Mouse (Mus musculus) hindbrain, embryonic 15.5 days (tissue): ENCODE measurements around the gene Ero1l. TPM values are rescaled to one million over a fixed set of nuclear protein-coding genes. Genes with fewer than 3 reads are reported as not detected.
A peak's percentile ranks its signal among the peaks of the same experiment; 100 is the strongest.

Experiments used
- ATAC-seq: fragments of 200-750 bp; cut with Nextera tagmentation; 2 replicates; pipeline ENCODE4 v1.8.0; 2017; ENCODE audit warnings: low read depth, moderate number of reproducible peaks, moderate TSS enrichment; ENCODE audit not compliant: low FRiP score
- H3K27ac ChIP-seq: fragments of 300-500 bp; sonication (generic); replicated peaks from 2 replicates; pipeline ENCODE4 v1.5.1; 2015; ENCODE audit warnings: mild to moderate bottlenecking, inconsistent platforms
- H3K27me3 ChIP-seq: fragments of 300-500 bp; sonication (generic); 2 replicates; pipeline ENCODE4 v1.6.1; 2015; ENCODE audit warnings: control low read depth, inconsistent platforms
- H3K36me3 ChIP-seq: fragments of 300-500 bp; sonication (generic); 2 replicates; pipeline ENCODE4 v1.6.1; 2015; ENCODE audit warnings: control low read depth, inconsistent platforms
- H3K4me1 ChIP-seq: fragments of 300-500 bp; sonication (generic); replicated peaks from 2 replicates; pipeline ENCODE4 v1.6.1; 2015; ENCODE audit warnings: control low read depth, inconsistent platforms
- H3K4me2 ChIP-seq: fragments of 300-500 bp; sonication (generic); 2 replicates; pipeline ENCODE4 v1.6.1; 2015; ENCODE audit warnings: moderate library complexity, mild to moderate bottlenecking, inconsistent platforms
- H3K4me3 ChIP-seq: fragments of 300-500 bp; sonication (generic); 2 replicates; pipeline ENCODE4 v1.5.1; 2015; ENCODE audit warnings: mild to moderate bottlenecking, inconsistent platforms
- H3K9ac ChIP-seq: fragments of 300-500 bp; sonication (generic); 2 replicates; pipeline ENCODE4 v1.6.1; 2015; ENCODE audit warnings: inconsistent platforms
- H3K9me3 ChIP-seq: fragments of 300-500 bp; sonication (generic); 2 replicates; pipeline ENCODE4 v1.6.1; 2016; ENCODE audit warnings: control low read depth, inconsistent platforms
- WGBS: fragments of 180-500 bp; shearing (Covaris S2); methylation state at CpG from one replicate; pipeline ENCODE4 v1.1.7; 2015; 5-methylcytosine and 5-hydroxymethylcytosine counted together
- polyA plus RNA-seq: library from polyadenylated mRNA; unstranded; fragments of >200 nt; fragmentation: Nextera tagmentation; extraction: Ambion mirVana; gene quantifications from 2 replicates; pipeline ENCODE4 v1.2.1, GENCODE M21; 2015

The Ero1l gene
- polyA plus RNA-seq = 21.4 and 21.8 TPM in 2 replicates

DNA sequence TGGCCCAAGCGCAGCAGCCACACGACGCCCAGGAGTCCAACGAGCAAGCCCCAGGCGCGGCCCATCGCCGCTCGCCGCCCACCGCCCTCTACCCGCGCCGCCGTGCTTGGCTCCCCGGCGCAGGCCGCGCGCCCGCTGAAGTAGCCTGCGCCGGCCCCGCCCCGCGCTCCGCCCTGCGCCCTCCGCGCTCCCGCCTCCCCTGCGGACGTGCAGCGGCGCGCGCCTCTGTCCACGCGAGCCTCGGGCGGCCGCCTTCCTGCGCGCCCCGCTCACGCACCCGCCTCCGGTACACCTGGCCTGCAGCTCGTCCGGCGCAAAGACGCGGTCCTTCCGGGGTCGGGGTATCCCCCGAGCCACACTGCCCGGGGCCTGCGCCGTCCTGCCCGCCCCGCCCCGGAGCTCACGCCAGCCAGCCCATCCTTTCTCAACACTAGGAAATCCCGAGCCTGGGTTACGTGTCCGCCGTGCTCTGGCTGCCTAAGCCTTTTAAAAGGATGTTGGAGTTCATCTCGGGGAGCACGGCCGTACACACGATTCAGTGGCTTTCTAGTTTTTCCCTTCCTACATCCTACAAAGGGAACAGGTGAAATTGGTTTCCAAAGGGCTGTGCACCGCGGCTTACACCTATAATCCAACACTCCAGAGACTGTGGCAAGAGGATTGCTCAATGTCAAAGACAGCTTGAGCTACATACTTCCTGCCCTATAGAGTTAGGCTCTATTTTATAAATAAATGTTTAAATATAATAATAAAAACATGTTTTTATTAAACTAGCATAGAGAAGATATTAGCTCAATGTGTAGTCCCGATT is at the start of gene Ero1l:
Gene Ero1l, minus strand, starts transcription at position 346 of the 811 bp plus-strand sequence.
- 2% methylated on average over 40 of the region's 74 CpGs for WGBS
- H3K27ac ChIP-seq = peak within 1 kb of the TSS; percentile 97
- no peaks in the 10 kb centered on the region for H3K27me3 ChIP-seq
- H3K4me1 ChIP-seq = peaks cover 27% of the 10 kb centered on the region
- peak within 1 kb of the TSS; percentile 70 for H3K4me2 ChIP-seq
- peak within 1 kb of the TSS; percentile 81 for H3K4me3 ChIP-seq
- H3K36me3 ChIP-seq = no peaks in the 10 kb centered on the region
- H3K9ac ChIP-seq = peak within 1 kb of the TSS; percentile 95
- no peaks in the 10 kb centered on the region for H3K9me3 ChIP-seq
- ATAC-seq = peak; percentile 97

DNA sequence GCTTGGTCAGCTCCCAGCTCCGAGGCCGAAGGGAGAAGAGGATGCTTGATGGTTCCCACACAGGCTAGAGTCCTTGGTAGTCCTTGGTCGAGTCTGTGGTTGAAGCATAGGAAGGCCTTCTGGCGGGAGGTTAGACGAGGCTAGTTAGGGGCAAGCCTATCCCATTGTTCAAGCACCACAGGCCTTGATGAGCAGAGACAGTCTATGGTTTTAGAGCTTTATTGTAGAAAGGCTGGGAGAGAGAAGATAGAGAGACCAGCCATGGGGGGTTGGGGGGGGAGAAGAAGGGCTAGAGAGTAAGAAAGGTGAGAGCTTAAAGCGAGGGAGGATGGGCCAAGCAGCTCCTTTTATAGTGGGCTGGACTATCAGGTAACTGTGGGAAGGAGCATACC is 46.6 kb upstream of the Ero1l start:
- no peaks in the 10 kb centered on the region for H3K27me3 ChIP-seq
- peak overlapping the region; percentile 48; the same call in 1 of the 2 replicates for H3K27ac ChIP-seq
- H3K4me1 ChIP-seq = 0 out of 2 replicates have a peak, but pooled peaks cover 8% of the 10 kb centered on the region
- H3K9ac ChIP-seq = no peak overlapping the region
- WGBS = 87% methylated on average over 6 of the region's 6 CpGs
- no peaks in the 10 kb centered on the region for H3K9me3 ChIP-seq
- no peak overlapping the region for H3K4me3 ChIP-seq
- ATAC-seq = no peak
- H3K36me3 ChIP-seq = peaks cover 13% of the 10 kb centered on the region
- no peak overlapping the region for H3K4me2 ChIP-seq

DNA sequence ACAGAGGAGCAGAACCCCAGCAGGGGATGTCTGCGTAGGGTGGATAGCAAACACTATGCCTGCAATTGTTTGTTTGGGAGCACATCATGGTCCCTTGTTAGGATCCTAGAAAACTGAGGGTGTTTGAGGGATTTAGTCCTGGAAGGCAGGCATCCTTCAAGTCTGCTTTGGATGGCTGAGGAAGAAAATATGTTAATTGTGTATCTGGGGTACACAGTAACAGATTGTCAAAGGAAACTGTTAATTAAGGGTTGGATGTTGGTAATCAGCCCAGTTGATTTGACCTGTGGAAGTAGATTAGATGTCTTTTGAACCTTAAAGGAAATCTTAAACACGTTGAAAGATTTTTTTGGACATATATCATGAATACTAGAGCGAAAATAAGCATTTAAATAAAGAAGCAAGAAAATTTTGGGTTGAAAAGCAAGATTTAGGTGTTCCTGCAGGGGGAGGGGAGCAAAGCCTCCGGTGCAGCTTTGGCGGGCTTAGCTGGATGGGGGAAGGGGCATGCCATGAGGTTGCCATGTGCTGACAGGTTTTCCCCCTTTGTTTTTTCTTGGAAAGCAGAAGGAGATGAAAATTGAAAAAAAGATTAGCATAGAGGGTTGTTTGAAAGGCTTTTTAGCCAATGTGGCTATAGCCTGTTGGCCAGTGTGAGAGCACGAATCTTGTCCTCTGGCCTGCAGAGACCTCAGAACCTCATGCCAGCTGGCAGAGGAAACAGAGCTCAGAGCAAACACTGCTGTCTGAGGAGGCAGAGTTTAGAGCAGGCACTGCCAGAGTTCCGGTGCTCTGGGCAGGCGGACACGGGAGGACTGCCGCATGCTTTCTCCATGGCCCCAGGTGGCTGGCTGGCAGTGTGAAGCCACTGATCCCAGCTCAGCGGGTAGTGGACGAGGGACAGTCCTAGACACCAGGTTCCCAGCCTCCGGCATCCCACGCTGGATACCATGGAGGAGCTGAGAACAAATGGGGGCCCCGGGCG is 45.9 kb upstream of the Ero1l start:
- 0 out of 2 replicates have a peak, but pooled peaks cover 8% of the 10 kb centered on the region for H3K4me1 ChIP-seq
- WGBS = 71% methylated on average over 16 of the region's 16 CpGs
- H3K36me3 ChIP-seq = peaks cover 7% of the 10 kb centered on the region
- peak overlapping the region; percentile 48; the same call in 1 of the 2 replicates for H3K27ac ChIP-seq
- H3K9ac ChIP-seq = no peak overlapping the region
- H3K4me3 ChIP-seq = no peak overlapping the region
- no peak overlapping the region for H3K4me2 ChIP-seq
- H3K27me3 ChIP-seq = no peaks in the 10 kb centered on the region
- H3K9me3 ChIP-seq = no peaks in the 10 kb centered on the region
- ATAC-seq = peak; percentile 80; the same call in 1 of the 2 replicates

DNA sequence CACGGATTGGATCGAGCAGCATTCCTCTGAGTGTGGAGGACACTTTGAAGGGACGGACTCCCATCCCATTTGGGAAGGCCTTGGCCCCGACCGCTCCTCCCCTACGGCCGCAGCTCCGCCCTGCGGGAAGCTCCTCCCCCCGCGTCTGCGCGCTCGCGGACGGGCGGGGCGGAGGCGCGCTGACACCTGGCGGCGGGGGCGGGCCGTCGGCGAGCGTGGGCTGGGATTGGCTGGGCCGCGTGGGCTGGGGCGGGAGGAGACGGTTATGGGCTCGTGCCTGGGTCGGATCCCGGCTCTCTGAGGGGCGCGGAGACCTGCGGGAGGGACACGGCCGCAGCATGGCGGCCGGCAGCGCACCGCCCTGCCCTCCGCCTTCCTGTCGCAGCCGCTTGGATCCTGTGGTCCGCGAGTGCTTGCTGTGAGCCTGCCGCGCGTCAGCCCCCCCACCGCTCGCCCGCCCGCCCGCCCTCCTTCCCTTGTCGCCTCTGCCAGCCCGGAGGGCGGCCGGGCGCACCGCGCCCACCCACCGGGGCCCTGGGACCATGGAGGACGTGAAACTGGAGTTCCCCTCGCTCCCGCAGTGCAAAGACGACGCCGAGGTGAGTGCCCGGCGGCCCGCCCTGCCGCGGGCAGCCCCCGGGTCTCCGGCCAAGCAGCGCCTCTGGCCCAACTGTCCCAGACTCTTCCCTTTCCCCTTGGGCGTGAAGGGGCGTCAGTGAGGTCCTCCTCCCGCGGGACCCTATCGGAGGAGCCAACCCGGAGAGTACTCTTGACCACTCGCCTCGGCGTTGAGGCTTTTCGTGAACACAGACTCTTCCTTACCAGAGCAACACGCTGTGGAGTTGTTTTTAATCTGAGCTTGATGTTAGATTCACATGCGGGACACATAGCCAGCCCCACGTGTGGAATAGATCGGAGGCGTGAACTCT is 32.6 kb upstream of the Ero1l start, which contains the start of gene Styx:
Gene Styx, plus strand, starts transcription at position 163 of the 929 bp plus-strand sequence.
- Histone ChIP-seq H3K27me3 (no peaks in the 10 kb centered on the region), H3K27ac (peak within 1 kb of the TSS; percentile 79), H3K4me2 (peak within 1 kb of the TSS; percentile 74), H3K36me3 (peaks cover 19% of the 10 kb centered on the region), H3K9ac (peak within 1 kb of the TSS; percentile 72), H3K4me3 (peak within 1 kb of the TSS; percentile 88), H3K9me3 (no peaks in the 10 kb centered on the region), H3K4me1 (peaks cover 16% of the 10 kb centered on the region)
- WGBS = under 1% methylated on average over 51 of the region's 93 CpGs
- peak; percentile 99 for ATAC-seq

DNA sequence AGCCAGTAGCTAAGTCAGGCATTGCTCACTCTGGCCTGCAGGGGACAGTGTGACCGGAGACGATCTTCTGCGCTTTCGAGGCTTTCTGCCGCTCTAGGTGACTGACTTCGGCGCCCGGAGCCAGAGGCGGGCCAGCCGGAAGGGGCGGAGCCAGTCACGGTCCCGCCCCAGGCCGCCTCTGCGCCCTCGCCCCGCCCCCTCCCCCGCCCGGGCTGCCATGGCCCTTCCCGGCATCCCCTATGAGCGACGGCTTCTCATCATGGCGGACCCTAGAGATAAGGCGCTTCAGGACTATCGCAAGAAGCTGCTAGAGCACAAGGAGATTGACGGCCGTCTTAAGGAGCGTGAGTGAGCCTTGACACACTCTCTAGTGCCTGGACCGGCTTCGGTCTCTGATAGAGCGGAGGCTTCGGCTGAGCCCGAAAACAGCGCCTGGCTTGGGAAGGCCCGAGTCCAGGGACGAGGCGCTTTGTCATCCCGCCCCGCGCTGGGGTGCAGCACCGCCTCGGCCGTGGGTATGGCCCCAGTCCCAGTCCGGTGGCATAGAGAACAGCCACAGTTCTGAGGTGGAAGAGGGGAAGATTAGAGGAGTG is 11.1 kb upstream of the Ero1l start, which contains the start of gene Psmc6:
Gene Psmc6, plus strand, starts transcription at position 200 of the 593 bp plus-strand sequence.
- Histone ChIP-seq H3K9ac (peak within 1 kb of the TSS; percentile 81), H3K36me3 (peaks cover 28% of the 10 kb centered on the region), H3K4me1 (peaks cover 10% of the 10 kb centered on the region), H3K27ac (peak within 1 kb of the TSS; percentile 85), H3K9me3 (no peaks in the 10 kb centered on the region), H3K4me2 (peak within 1 kb of the TSS; percentile 70), H3K27me3 (no peaks in the 10 kb centered on the region), H3K4me3 (peak within 1 kb of the TSS; percentile 76)
- under 1% methylated on average over 43 of the region's 44 CpGs for WGBS
- ATAC-seq = peak; percentile 97

DNA sequence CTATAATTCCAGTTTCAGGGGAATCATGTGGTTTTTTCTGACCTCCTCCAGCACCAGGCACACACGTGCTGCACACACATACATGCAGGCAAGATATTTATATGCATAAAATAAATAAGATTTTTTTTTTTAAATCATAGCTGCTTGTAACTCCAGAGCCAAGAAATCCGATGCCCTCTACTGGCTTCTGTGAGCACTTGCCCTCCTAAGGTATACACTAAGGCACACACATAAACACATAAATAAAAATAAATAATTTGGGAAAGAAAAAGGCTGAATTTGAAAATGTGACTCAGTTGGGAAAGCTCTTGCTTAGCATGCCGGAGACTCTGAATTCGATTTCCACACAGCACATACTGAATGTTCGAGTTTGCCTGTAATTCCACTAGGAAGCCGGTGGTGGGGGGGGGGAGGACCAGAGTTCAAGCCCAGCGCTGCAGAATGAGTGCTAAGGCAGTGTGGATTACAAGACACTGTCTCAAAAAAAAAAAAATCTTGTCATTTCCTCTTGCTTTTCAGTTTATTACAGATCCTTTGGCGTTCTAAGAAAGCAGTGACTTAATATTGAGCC is 10.5 kb upstream of the Ero1l start:
- peak overlapping the region; percentile 85 for H3K27ac ChIP-seq
- peak overlapping the region; percentile 76 for H3K4me3 ChIP-seq
- no peaks in the 10 kb centered on the region for H3K27me3 ChIP-seq
- peaks cover 10% of the 10 kb centered on the region for H3K4me1 ChIP-seq
- 13% methylated on average over 8 of the region's 8 CpGs for WGBS
- ATAC-seq = peak; percentile 25
- H3K4me2 ChIP-seq = peak overlapping the region; percentile 70
- H3K9me3 ChIP-seq = no peaks in the 10 kb centered on the region
- peaks cover 25% of the 10 kb centered on the region for H3K36me3 ChIP-seq
- H3K9ac ChIP-seq = peak overlapping the region; percentile 81

DNA sequence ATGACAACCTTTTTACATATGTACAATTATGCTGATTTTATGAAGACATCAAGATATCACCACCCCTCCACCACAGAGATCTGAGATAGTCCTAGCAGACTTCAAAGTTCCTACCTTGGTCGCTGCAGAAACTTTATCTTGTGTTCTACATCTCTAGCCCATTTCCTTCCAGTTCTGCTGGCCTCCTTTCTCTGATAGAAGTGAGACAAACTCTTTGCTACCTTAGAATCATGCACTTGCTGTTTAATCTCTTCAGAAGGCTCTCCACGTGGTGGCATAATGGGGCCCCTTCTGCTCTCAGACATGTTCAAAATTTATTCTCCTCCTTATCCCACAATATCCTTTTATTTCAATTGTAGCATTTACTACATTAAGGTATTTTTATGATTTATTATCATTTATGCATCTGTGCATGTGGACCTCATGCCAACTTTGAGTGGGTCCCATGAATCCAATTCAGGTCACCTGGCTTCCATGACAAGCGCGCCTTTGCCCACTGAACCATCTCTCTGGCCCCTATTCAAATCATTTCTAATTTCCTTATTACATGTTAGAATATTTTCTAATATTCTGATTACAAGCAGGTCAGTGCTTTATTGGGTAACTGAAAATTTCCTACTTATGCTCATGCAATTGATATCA is 9.6 kb upstream of the Ero1l start:
- Histone ChIP-seq H3K9me3 (no peaks in the 10 kb centered on the region), H3K4me1 (peaks cover 10% of the 10 kb centered on the region), H3K4me3 (no peak overlapping the region), H3K27ac (no peak overlapping the region), H3K9ac (no peak overlapping the region), H3K36me3 (peaks cover 19% of the 10 kb centered on the region), H3K4me2 (no peak overlapping the region), H3K27me3 (no peaks in the 10 kb centered on the region)
- ATAC-seq = no peak
- 91% methylated on average over 4 of the region's 4 CpGs for WGBS

DNA sequence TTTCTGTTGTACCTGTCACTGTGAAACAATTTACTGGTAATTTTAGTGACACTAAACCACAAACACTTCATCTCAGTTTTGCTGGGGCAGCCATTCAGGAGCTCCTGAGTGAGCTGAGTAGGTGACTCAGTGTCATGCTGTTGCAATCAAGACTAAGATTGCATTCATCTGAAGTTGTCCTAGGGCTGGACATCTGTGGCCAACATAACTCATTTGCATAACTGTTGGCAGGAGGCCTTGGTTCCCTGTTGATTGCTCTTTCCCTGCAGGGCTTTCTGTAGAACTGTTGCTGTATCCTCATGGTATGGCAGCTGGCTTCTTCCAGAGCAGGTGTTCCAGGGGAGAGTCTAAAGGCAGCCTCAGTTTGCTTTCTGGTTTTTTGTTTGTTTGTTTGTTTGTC is 6.9 kb upstream of the Ero1l start:
- H3K4me1 ChIP-seq = no peaks in the 10 kb centered on the region
- ATAC-seq = no peak

DNA sequence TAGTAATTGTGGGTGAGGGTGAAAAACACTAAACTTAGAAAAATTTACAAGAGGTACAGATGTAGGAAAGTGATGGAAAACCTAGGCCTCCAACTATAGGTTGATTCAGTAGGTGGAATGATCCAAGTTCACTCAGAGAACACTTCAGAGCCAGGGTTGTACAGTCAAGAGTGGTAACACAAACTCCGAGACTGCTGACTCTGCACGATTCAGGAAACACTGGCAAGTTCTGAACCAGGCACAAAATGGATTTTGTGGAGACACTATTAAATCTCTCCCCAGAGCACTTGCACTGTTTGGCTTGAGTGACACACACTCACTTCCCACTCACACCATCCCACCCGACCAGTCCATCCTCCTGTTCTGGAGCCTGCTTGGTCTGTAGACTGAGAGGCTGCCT is 4.7 kb upstream of the Ero1l start:
- no peak overlapping the region for H3K4me3 ChIP-seq
- no peaks in the 10 kb centered on the region for H3K27me3 ChIP-seq
- H3K4me2 ChIP-seq = no peak overlapping the region
- no peak overlapping the region for H3K9ac ChIP-seq
- peaks cover 5% of the 10 kb centered on the region; the same call in 1 of the 2 replicates for H3K4me1 ChIP-seq
- H3K27ac ChIP-seq = no peak overlapping the region
- 80% methylated on average over 3 of the region's 3 CpGs for WGBS
- no peaks in the 10 kb centered on the region for H3K9me3 ChIP-seq
- no peak for ATAC-seq
- no peaks in the 10 kb centered on the region for H3K36me3 ChIP-seq

More for the DNA sequence above, 6.9 kb upstream of the Ero1l start:
- Histone ChIP-seq H3K9me3 (no peaks in the 10 kb centered on the region), H3K4me3 (no peak overlapping the region), H3K9ac (no peak overlapping the region), H3K36me3 (no peaks in the 10 kb centered on the region), H3K27me3 (no peaks in the 10 kb centered on the region), H3K4me2 (no peak overlapping the region), H3K27ac (no peak overlapping the region)

DNA sequence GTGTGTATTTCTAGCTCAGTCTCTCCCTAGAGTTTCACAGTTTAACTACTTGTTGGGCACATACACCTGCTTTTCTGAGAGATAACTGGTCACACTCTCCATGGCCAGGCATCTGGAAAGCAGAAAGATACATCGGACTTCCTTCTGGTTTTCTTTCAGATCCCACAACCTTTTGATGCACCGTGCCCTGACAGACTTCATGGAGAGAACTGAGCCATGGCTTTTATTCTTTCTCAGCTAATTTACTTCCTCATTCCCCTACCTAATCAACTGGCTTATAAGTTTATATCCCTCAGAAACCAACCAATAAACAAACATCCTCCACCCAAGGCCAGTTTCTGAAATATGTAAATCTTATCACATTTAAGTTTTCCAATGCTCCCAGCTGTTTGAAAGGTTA is 3.9 kb upstream of the Ero1l start:
- no peak for ATAC-seq
- H3K27ac ChIP-seq = no peak overlapping the region
- no peaks in the 10 kb centered on the region for H3K9me3 ChIP-seq
- 88% methylated on average over 2 of the region's 2 CpGs for WGBS
- no peak overlapping the region for H3K9ac ChIP-seq
- peaks cover 6% of the 10 kb centered on the region; the same call in 1 of the 2 replicates for H3K4me1 ChIP-seq
- no peaks in the 10 kb centered on the region for H3K27me3 ChIP-seq
- H3K36me3 ChIP-seq = no peaks in the 10 kb centered on the region
- no peak overlapping the region for H3K4me3 ChIP-seq
- H3K4me2 ChIP-seq = no peak overlapping the region
